Mouse (Mus musculus): ENCODE data around the gene Chd2. TPM values are rescaled to one million over a fixed set of nuclear protein-coding genes. Genes with fewer than 3 reads are reported as not detected.

Gene Chd2
- 46.7 and 53.0 TPM in 2 replicates for polyA plus RNA-seq (2015; fragmentation: Nextera tagmentation; extraction: Ambion mirVana)

GRCm38 (mm10) chr7:73541412-73542130 is at the start of gene Chd2:
TSS of gene Chd2 (minus strand) at chr7:73541830.
- Histone ChIP-seq H3K9me3 (replicated peaks) (no peaks in the 10 kb centered on the region), H3K4me1 (peaks cover 11% of the 10 kb centered on the region), H3K4me3 (replicated peaks) (peak within 1 kb of the TSS; percentile 62), H3K27ac (replicated peaks) (peak within 1 kb of the TSS; percentile 99), H3K36me3 (peaks cover 8% of the 10 kb centered on the region; the same call in 1 of the 2 replicates), H3K4me2 (replicated peaks) (peak within 1 kb of the TSS; percentile 47), H3K9ac (peak within 1 kb of the TSS; percentile 75), H3K27me3 (no peaks in the 10 kb centered on the region)
- WGBS, result 0% methylated on average over 15 of the region's 15 CpGs
- ATAC-seq (ENCODE audit: insufficient number of reproducible peaks, low FRiP score, low TSS enrichment, low read depth), result peak; percentile 58; the same call in 1 of the 2 replicates

- WGBS, result 95% methylated on average over 5 of the region's 5 CpGs
- ATAC-seq (ENCODE audit: insufficient number of reproducible peaks, low FRiP score, low TSS enrichment, low read depth), result no peak
- no peak overlapping the region for H3K4me3 ChIP-seq (replicated peaks)
Observed at GRCm38 (mm10) chr7:73590757-73591156, 49.1 kb upstream of the Chd2 start.

DNA sequence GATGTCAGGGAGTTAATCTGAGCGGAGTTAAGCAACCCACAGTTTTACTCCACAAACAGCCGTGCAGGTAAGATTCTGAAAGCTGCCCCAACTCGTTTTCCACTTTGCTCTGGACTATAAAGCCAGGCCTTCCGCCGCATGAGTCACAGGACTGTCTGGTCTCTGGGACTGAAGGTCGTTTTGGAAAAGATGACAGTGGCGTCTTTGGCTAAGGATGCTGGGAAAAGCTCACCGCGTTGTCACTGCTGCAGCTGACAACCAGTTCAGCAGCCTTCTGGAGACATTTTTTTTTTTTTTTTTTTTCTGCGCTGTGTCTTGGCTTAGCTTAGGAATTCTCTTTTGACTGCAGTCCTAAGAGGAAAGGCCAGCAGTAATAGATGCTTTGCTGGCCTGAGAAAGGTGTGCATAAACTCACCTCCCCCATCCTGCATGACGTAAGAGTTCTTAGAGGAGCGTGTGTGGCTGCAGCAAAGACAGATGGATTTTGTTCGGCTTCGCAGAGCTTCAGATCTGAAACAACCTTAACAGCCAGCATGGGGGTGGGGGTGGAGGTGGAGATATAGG is 47.7 kb upstream of the Chd2 start:
- Histone ChIP-seq H3K27me3 (no peaks in the 10 kb centered on the region), H3K4me3 (replicated peaks) (no peak overlapping the region), H3K36me3 (no peaks in the 10 kb centered on the region), H3K27ac (replicated peaks) (peak overlapping the region; percentile 88), H3K9me3 (replicated peaks) (no peaks in the 10 kb centered on the region), H3K9ac (no peak overlapping the region; the same call in 1 of the 2 replicates), H3K4me1 (peaks cover 40% of the 10 kb centered on the region), H3K4me2 (replicated peaks) (peak overlapping the region; percentile 15; the same call in 1 of the 2 replicates)
- 28% methylated on average over 14 of the region's 14 CpGs for WGBS
- 0 out of 2 replicates have a peak, but pooled peaks have one; percentile 10 for ATAC-seq (ENCODE audit: insufficient number of reproducible peaks, low FRiP score, low TSS enrichment, low read depth)

More at GRCm38 (mm10) chr7:73590757-73591156, 49.1 kb upstream of the Chd2 start:
- Histone ChIP-seq H3K27ac (replicated peaks) (no peak overlapping the region), H3K27me3 (no peaks in the 10 kb centered on the region), H3K4me2 (replicated peaks) (no peak overlapping the region), H3K36me3 (no peaks in the 10 kb centered on the region), H3K4me1 (peaks cover 35% of the 10 kb centered on the region), H3K9me3 (replicated peaks) (no peaks in the 10 kb centered on the region), H3K9ac (no peak overlapping the region)

DNA sequence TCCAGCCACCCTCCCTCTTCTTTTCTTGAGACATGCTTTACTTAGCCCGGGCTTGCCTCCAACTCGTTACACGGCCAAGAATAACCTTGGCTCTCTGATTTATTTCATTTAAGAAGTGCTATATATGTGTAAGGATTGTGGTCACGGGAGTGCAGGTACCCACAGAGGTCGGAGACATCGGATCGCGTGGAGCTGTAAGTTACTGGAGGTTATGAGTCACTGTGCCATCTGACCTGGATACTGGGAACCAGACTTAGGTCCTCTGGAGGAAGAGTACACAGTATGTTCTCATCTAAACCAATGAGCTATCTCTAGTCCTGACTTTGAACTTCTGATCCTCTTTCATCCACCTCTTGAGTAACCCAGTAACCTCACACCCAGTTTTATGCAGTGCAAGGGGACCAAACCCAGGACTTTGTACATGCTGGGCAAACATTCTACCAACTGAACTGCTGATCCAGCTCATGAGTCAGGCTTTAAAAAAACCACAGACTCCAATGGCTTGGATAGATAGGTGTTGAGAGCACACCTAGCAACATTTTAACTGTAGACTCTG is 46.8 kb upstream of the Chd2 start:
- peak overlapping the region; percentile 88 for H3K27ac ChIP-seq (replicated peaks)
- ATAC-seq (ENCODE audit: insufficient number of reproducible peaks, low FRiP score, low TSS enrichment, low read depth), result peak; percentile 29; the same call in 1 of the 2 replicates
- peaks cover 42% of the 10 kb centered on the region for H3K4me1 ChIP-seq
- no peaks in the 10 kb centered on the region for H3K27me3 ChIP-seq
- no peak overlapping the region for H3K9ac ChIP-seq
- no peak overlapping the region for H3K4me3 ChIP-seq (replicated peaks)
- 58% methylated on average over 8 of the region's 8 CpGs for WGBS
- H3K4me2 ChIP-seq (replicated peaks), result 0 out of 2 replicates have a peak overlapping the region, but pooled peaks have one; percentile 15
- no peaks in the 10 kb centered on the region for H3K36me3 ChIP-seq
- H3K9me3 ChIP-seq (replicated peaks), result no peaks in the 10 kb centered on the region

GRCm38 (mm10) chr7:73586717-73587116 is 45.1 kb upstream of the Chd2 start:
- Histone ChIP-seq H3K9me3 (replicated peaks) (no peaks in the 10 kb centered on the region), H3K4me2 (replicated peaks) (no peak overlapping the region), H3K9ac (no peak overlapping the region), H3K27me3 (no peaks in the 10 kb centered on the region), H3K27ac (replicated peaks) (peak overlapping the region; percentile 65; the same call in 1 of the 2 replicates), H3K4me1 (peaks cover 46% of the 10 kb centered on the region), H3K36me3 (no peaks in the 10 kb centered on the region), H3K4me3 (replicated peaks) (no peak overlapping the region)
- WGBS, result 85% methylated on average over 6 of the region's 6 CpGs
- ATAC-seq (ENCODE audit: insufficient number of reproducible peaks, low FRiP score, low TSS enrichment, low read depth), result no peak

DNA sequence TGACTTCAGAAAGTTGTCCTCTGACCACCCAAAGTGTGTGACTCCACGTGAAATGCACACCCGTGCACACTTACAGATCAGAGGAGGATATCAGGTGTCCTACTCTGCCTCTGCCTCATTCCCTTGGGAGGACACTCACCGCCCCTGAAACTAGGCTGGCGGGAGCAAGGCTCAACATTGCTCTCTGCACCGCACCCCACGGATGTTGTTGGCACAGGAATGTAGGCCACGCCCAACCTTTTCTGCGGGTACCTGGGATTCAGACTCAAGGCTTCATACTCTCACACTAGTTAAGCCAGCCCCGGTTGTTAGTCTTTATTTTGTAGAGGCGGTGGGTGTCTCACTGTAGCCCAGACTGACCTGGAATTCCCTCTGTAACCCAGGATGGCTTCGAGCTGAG is 44.6 kb upstream of the Chd2 start:
- no peak for ATAC-seq (ENCODE audit: insufficient number of reproducible peaks, low FRiP score, low TSS enrichment, low read depth)
- Histone ChIP-seq H3K9me3 (replicated peaks) (no peaks in the 10 kb centered on the region), H3K9ac (no peak overlapping the region), H3K27me3 (no peaks in the 10 kb centered on the region), H3K27ac (replicated peaks) (peak overlapping the region; percentile 95), H3K4me3 (replicated peaks) (no peak overlapping the region), H3K36me3 (no peaks in the 10 kb centered on the region), H3K4me2 (replicated peaks) (no peak overlapping the region), H3K4me1 (peaks cover 46% of the 10 kb centered on the region)
- WGBS, result 43% methylated on average over 11 of the region's 11 CpGs

GRCm38 (mm10) chr7:73585114-73586032 is 43.7 kb upstream of the Chd2 start:
- Histone ChIP-seq H3K9ac (no peak overlapping the region), H3K27ac (replicated peaks) (peak overlapping the region; percentile 95), H3K9me3 (replicated peaks) (no peaks in the 10 kb centered on the region), H3K27me3 (no peaks in the 10 kb centered on the region), H3K4me3 (replicated peaks) (no peak overlapping the region), H3K4me1 (peaks cover 46% of the 10 kb centered on the region), H3K4me2 (replicated peaks) (no peak overlapping the region), H3K36me3 (no peaks in the 10 kb centered on the region)
- ATAC-seq (ENCODE audit: insufficient number of reproducible peaks, low FRiP score, low TSS enrichment, low read depth), result no peak
- WGBS, result 65% methylated on average over 22 of the region's 22 CpGs

GRCm38 (mm10) chr7:73584009-73584995 is 42.7 kb upstream of the Chd2 start:
- 23% methylated on average over 13 of the region's 13 CpGs for WGBS
- no peak overlapping the region for H3K9ac ChIP-seq

GRCm38 (mm10) chr7:73583400-73583799 is 41.8 kb upstream of the Chd2 start:
- Histone ChIP-seq H3K4me1 (peaks cover 35% of the 10 kb centered on the region), H3K9me3 (replicated peaks) (no peaks in the 10 kb centered on the region), H3K27me3 (no peaks in the 10 kb centered on the region), H3K9ac (no peak overlapping the region), H3K4me2 (replicated peaks) (no peak overlapping the region), H3K4me3 (replicated peaks) (no peak overlapping the region), H3K36me3 (no peaks in the 10 kb centered on the region), H3K27ac (replicated peaks) (peak overlapping the region; percentile 95)
- no peak for ATAC-seq (ENCODE audit: insufficient number of reproducible peaks, low FRiP score, low TSS enrichment, low read depth)
- WGBS, result 75% methylated on average over 7 of the region's 7 CpGs

More at GRCm38 (mm10) chr7:73584009-73584995, 42.7 kb upstream of the Chd2 start:
- 0 out of 2 replicates have a peak, but pooled peaks have one; percentile 31 for ATAC-seq (ENCODE audit: insufficient number of reproducible peaks, low FRiP score, low TSS enrichment, low read depth)
- Histone ChIP-seq H3K4me3 (replicated peaks) (no peak overlapping the region), H3K4me2 (replicated peaks) (0 out of 2 replicates have a peak overlapping the region, but pooled peaks have one; percentile 17), H3K36me3 (no peaks in the 10 kb centered on the region), H3K27me3 (no peaks in the 10 kb centered on the region), H3K27ac (replicated peaks) (peak overlapping the region; percentile 95), H3K9me3 (replicated peaks) (no peaks in the 10 kb centered on the region), H3K4me1 (peaks cover 43% of the 10 kb centered on the region)

Data from embryonic facial prominence, embryonic 15.5 days (tissue).